Mouse (Mus musculus) adrenal gland, adult (tissue): ENCODE measurements at regions not wholly inside any gene's neighbourhood (a gene's known extent, or its start where the extent isn't known, plus 50 kb on each side); places are given as distances from the start of the nearest gene placed in this dataset.

ENCODE experiments used
- DNase-seq, 2 experiments: peaks; one replicate each; pipeline ENCODE4 v3.0.0; 2022 to 2023; ENCODE audit warnings: low spot score in 1 of 2; ENCODE audit not compliant: inconsistent age in 2 of 2

DNA sequence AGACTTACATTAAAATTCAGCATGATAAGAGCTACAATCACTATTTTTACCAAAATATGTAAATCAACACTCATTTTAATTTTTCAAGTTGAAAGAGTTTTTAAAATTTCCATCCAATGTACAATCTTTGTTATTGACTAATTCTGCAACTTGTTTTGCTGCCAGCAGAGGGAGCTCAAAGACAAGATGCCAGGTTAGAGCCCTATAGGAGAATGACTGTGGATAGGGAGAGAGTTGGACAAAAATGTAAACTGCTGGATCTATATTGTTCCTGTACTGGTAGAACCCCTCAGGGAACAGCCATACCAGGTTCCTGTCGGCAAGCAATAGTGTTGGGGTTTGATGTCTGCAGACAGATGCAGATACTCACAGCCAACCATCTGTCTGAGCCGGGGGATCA lies 288.8 kb upstream of the 4930550L24Rik start:
- peak in 1 of 2 experiments; percentile 32 for DNase-seq
